Mouse (Mus musculus) adrenal gland, adult 2 months (tissue): ENCODE results near the gene Sephs2. TPM values are rescaled to one million over a fixed set of nuclear protein-coding genes. Genes with fewer than 3 reads are reported as not detected.
A peak's percentile ranks its signal among the peaks of the same experiment; 100 is the strongest.
"Not testable (repeated sequence)": the region's sequence is repeated elsewhere in the genome, so short reads cannot be mapped to it uniquely, and the experiment has no call there.

Experiments
- DNase-seq: peaks from one replicate; pipeline ENCODE4 v3.0.0; 2021
- polyA plus RNA-seq: library from polyadenylated mRNA; depleted of rRNA; stranded (reverse); fragments of >200 nt; gene quantifications from 2 replicates; pipeline ENCODE4 v1.2.3, GENCODE M21; 2012
- total RNA-seq, 2 experiments: library from RNA; stranded (reverse); gene quantifications; 2 replicates each; pipeline ENCODE4 v1.2.3; 2021

The Sephs2 gene
- total and polyA plus RNA-seq, 3 experiments: 41.8 to 118 (median 90.0) TPM

GRCm38 (mm10) chr7:127271093-127271492 is 2.8 kb downstream of the Sephs2 start:
- no peak for DNase-seq

- no peak for DNase-seq
Measured at GRCm38 (mm10) chr7:127270666-127271065, 3.2 kb downstream of the Sephs2 start.

GRCm38 (mm10) chr7:127270256-127270655 is 3.6 kb downstream of the Sephs2 start:
- peak; percentile 59 for DNase-seq

GRCm38 (mm10) chr7:127263526-127263925 is 10.3 kb downstream of the Sephs2 start:
- DNase-seq: no peak

- DNase-seq: no peak
Measured at GRCm38 (mm10) chr7:127262218-127262961, 11.5 kb downstream of the Sephs2 start.

- DNase-seq: peak; percentile 98
Measured at GRCm38 (mm10) chr7:127260309-127261111, 13.3 kb downstream of the Sephs2 start, which contains the start of gene Dctpp1. Dctpp1 (minus strand) TSS chr7:127260709.

- DNase-seq: no peak
Measured at GRCm38 (mm10) chr7:127259186-127259905, 14.5 kb downstream of the Sephs2 start.

- no peak for DNase-seq
Measured at GRCm38 (mm10) chr7:127256518-127256917, 17.3 kb downstream of the Sephs2 start.

GRCm38 (mm10) chr7:127255965-127256364 is 17.9 kb downstream of the Sephs2 start:
- no peak for DNase-seq

- DNase-seq: no peak
Measured at GRCm38 (mm10) chr7:127255008-127255407, 18.8 kb downstream of the Sephs2 start.

GRCm38 (mm10) chr7:127253821-127254769 is 19.8 kb downstream of the Sephs2 start:
- peak; percentile 96 for DNase-seq

GRCm38 (mm10) chr7:127253341-127253740 is 20.5 kb downstream of the Sephs2 start:
- DNase-seq: no peak

- no peak for DNase-seq
Measured at GRCm38 (mm10) chr7:127252414-127252813, 21.4 kb downstream of the Sephs2 start.

- DNase-seq: not testable (repeated sequence)
Measured at GRCm38 (mm10) chr7:127250511-127250910, 23.3 kb downstream of the Sephs2 start.

- DNase-seq: peak; percentile 32
Measured at GRCm38 (mm10) chr7:127244658-127245510, 29.0 kb downstream of the Sephs2 start.

GRCm38 (mm10) chr7:127243870-127244657 is 29.8 kb downstream of the Sephs2 start, which contains the start of gene Zfp771:
Zfp771 (plus strand) TSS chr7:127244274.
- peak; percentile 98 for DNase-seq

- DNase-seq: no peak
Measured at GRCm38 (mm10) chr7:127243361-127243867, 30.4 kb downstream of the Sephs2 start.

GRCm38 (mm10) chr7:127234777-127235176 is 39.1 kb downstream of the Sephs2 start:
- peak; percentile 51 for DNase-seq

- peak; percentile 10 for DNase-seq
Measured at GRCm38 (mm10) chr7:127233765-127234164, 40.1 kb downstream of the Sephs2 start.
